Mouse (Mus musculus) embryonic fibroblast, embryonic 13.5 days (primary cell): ENCODE measurements at regions not wholly inside any gene's neighbourhood (a gene's known extent, or its start where the extent isn't known, plus 50 kb on each side); places are given as distances from the start of the nearest gene placed in this dataset.

Source experiments
- H3K27ac ChIP-seq: 2 replicates; pipeline ENCODE4 v1.5.1; 2012; ENCODE audit warnings: low read length, control low read depth, inconsistent platforms; ENCODE audit not compliant: insufficient read depth
- H3K4me1 ChIP-seq: 2 replicates; pipeline ENCODE4 v1.6.1; 2011; ENCODE audit warnings: low read length; ENCODE audit not compliant: control insufficient read depth, insufficient read depth
- H3K4me3 ChIP-seq: 2 replicates; pipeline ENCODE4 v1.5.1; 2011; ENCODE audit warnings: mild to moderate bottlenecking, control low read depth, low read length; ENCODE audit not compliant: insufficient read depth
- CTCF ChIP-seq: IDR thresholded peaks from 2 replicates; pipeline ENCODE4 v1.5.1; 2011; ENCODE audit warnings: mild to moderate bottlenecking, control low read depth, low read length, moderate library complexity, borderline replicate concordance; ENCODE audit not compliant: insufficient read depth
- POLR2A ChIP-seq: IDR thresholded peaks from 2 replicates; pipeline ENCODE4 v1.6.1; 2011; ENCODE audit warnings: low read depth, mild to moderate bottlenecking, control low read depth, low read length, moderate library complexity

DNA sequence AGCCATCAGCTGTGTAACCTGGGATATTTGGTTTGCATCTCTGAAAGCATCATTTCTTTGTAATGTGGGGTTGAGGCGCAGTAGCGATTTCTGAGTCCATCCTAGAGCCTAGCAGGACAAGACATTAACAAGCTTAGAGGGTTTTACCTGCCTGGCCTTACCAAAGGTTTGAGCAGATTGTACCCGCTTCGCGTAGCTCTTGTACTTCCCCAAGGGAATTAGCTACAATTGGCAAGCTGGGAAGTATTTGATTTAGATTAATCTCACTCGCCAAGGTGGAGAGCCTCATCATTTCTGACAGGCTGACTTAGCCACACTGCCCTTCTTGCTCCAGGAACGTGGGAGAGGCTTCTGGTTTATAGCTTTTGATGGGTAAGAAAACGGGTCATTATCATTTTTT, 436.1 kb upstream of the Tle4 start:
- H3K4me3 ChIP-seq: no peak overlapping the region
- H3K4me1 ChIP-seq: no peaks in the 10 kb centered on the region
- TF ChIP-seq POLR2A: no peak
- H3K27ac ChIP-seq: no peak overlapping the region

DNA sequence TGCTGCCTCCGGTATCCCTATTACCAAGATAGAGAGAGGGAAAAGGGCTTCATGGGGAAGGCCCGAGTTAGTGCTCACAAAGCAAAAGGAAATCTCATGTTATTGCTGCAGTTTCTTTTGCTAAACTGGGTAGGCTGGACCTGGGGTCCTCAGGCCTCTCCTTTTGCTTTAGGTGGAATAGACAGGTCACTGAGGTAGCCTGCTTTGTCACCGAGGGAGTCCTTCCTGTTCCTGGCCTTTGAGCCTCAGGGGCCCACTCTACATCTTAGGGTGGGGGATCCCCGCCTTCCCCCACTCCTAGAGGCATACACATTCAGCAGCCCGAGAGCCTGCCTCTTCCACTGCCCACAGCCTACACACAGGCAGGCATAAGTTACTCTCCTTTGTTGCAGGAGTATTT, 435.5 kb upstream of the Tle4 start:
- no peak for TF ChIP-seq CTCF
- no peak for TF ChIP-seq POLR2A
- no peak overlapping the region for H3K27ac ChIP-seq
- H3K4me3 ChIP-seq: no peak overlapping the region
- H3K4me1 ChIP-seq: no peaks in the 10 kb centered on the region

DNA sequence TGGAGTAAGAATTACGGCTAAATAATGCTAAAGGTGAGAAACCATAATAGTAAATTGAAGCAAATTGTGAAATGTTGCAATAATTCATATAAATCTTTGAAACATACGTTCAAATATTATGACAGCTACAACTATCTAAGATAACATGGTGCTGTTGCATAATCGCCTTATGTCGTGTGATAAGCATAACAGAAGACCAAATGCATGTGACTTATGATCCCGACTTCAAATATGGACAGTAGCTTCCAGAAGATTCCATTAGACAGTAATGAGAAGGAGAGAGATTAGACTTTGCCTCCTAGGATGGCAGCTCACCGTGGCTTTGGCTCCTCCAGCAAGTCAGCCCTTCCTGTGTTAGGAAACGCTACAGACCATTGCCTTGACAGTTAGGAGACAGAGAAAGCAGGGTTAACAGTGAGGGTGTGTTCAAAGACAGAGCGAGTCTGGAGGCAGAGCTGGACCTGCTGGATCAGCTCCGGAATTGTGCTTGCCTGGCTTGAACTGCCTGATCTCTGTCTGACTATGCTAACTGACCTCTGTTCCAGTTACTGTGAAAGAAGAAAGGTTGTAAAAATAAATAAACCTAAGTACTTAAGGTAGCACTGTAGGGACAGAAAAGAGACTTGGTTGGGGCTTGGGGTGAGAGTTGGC, 434.6 kb upstream of the Tle4 start:
- H3K27ac ChIP-seq: no peak overlapping the region
- TF ChIP-seq CTCF (no peak), POLR2A (no peak)
- no peak overlapping the region for H3K4me3 ChIP-seq
- H3K4me1 ChIP-seq: no peaks in the 10 kb centered on the region

DNA sequence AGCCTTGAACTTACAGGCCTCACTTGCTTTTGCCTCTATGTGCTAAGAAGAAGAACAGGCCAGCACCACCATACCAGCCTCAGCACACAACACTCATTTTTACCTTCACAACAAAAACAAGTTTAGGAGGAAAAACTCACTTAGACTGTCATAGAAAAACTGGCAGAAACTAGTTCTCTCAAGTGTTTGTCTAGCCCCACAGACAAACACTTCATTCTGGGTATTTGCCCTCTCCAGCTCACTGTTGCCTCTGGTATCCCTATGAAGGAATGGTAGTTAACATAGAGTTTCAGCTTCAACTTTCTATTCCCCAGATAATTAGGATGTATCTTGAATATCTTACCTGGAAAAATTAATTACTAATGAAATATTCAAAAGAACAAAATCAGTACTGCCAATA, 433.6 kb upstream of the Tle4 start:
- no peak for TF ChIP-seq CTCF
- TF ChIP-seq POLR2A: no peak
- H3K4me1 ChIP-seq: no peaks in the 10 kb centered on the region
- H3K4me3 ChIP-seq: no peak overlapping the region
- no peak overlapping the region for H3K27ac ChIP-seq

DNA sequence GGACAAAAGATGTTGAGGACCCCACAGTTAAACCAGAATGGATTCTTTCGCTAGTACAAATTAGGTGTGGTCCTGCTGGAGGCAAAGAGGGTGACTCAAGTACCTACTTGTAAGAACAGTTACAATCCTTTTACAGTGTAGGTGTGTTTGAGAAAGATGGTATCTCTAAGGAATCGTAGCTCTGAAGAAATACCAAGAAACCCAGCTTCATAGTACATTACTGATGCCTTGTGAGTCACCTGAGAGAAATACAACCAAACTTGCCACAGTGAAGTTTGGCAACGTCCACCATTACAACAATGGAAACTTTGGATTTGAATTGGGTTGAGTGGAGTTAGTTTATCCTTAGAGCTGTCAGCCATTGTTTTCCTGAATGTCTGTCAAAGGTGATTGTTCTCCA, 405.7 kb upstream of the Tle4 start:
- Histone ChIP-seq H3K27ac (no peak overlapping the region), H3K4me3 (no peak overlapping the region), H3K4me1 (no peaks in the 10 kb centered on the region)
- TF ChIP-seq CTCF (no peak), POLR2A (no peak)

DNA sequence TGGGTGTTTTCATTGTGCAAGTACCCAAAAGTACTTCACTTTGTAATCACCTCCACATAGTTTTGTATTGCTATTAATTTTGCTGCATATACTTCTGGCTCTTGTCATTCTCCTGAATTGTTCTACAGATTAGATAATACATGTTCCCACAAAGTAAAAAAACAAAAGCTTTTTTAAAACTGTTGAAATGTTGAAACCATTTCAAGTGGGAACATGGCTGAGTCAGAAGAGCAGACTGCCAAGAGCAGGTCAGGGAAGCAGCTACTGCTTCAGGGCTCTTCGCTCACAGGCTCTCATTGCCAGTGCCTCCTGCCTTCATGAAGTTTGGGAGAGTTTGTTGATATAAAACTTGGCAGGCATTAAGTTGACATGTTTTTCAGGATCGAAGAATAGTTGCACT, 395.5 kb upstream of the Tle4 start:
- H3K27ac ChIP-seq: no peak overlapping the region

DNA sequence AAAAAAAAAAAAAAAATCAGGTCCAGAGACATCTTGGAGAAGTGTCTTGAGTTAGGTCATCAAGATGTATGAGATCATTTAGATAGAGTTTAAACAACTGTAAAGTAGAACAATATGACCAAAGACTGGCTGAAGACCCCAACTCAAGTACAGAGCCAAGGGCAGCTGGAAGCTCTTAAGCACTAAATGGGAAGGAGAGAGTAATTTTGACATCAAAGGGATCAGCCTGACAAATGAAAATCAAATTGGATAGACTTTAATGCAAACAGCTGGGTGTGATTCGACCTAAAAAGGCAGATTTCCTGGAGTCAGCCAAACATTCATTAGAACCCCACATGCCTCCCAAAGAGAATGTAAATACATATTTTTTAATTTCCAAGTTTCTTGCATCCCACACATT, 372.3 kb upstream of the Tle4 start:
- Histone ChIP-seq H3K4me3 (no peak overlapping the region), H3K4me1 (no peaks in the 10 kb centered on the region), H3K27ac (no peak overlapping the region)
- no peak for TF ChIP-seq CTCF
- TF ChIP-seq POLR2A: no peak

More for the DNA sequence above, 395.5 kb upstream of the Tle4 start:
- Histone ChIP-seq H3K4me1 (no peaks in the 10 kb centered on the region), H3K4me3 (no peak overlapping the region)
- TF ChIP-seq POLR2A (no peak), CTCF (no peak)

DNA sequence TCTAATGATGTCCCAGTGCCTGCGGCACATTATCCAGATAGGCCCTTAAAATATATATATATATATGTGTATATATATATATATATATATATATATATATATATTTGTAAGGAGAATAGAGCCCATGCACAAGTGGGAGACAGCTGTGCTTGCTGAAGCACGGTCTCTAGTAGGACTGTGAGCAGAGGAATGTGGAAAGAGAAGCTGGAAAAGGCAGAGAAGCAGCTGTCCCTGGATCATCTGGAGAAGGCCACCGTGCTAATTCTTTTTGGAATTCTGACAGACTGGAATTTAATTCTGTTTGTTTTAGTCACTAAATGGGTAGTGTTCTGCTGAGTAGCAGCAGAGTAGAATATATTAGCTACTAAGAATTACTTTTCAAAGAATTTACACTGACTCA, 370.4 kb upstream of the Tle4 start:
- TF ChIP-seq POLR2A: no peak
- Histone ChIP-seq H3K4me3 (no peak overlapping the region), H3K4me1 (no peaks in the 10 kb centered on the region), H3K27ac (no peak overlapping the region)

DNA sequence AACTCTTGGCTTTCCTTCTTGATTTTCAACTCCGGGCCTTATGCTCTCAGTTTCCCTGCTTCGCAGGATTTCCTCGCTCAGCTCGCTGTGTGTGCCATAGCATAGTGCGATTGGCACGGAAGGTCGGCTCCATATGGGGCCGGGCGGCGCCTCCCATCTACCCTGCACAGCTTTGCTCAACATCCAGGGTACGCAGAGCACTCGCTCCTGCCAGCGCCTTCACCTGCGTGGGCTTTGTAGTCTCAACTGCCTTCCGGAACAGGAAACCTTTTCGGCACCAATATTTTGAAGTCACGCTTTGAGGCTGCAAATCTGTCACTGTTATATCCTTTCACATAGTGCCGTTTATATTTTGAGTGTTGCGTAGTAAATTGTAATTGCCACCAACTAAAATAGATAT, 359.9 kb upstream of the Tle4 start:
- Histone ChIP-seq H3K4me1 (no peaks in the 10 kb centered on the region), H3K27ac (no peak overlapping the region), H3K4me3 (no peak overlapping the region)
- no peak for TF ChIP-seq CTCF
- TF ChIP-seq POLR2A: no peak

DNA sequence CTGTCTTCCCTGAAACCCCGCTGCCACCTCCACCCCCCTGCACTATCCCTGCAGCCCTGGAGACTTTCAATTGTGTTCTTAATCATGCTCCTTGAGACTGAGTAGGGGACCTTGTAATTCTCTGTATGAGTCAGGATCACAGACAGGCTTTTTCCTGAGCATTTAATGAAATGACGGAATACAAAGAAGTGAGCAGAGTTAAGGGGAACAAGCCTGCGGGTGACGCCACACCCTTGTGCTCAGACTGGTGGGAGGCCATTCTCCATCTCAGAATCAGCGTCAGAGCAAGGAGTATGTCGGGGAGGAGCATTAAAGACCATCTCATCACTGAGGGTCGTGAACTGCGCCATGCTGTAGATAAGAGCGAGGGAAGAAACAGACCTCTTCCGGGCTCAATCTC, 359.3 kb upstream of the Tle4 start:
- TF ChIP-seq POLR2A (no peak), CTCF (no peak)
- no peak overlapping the region for H3K27ac ChIP-seq
- H3K4me1 ChIP-seq: no peaks in the 10 kb centered on the region
- H3K4me3 ChIP-seq: no peak overlapping the region

DNA sequence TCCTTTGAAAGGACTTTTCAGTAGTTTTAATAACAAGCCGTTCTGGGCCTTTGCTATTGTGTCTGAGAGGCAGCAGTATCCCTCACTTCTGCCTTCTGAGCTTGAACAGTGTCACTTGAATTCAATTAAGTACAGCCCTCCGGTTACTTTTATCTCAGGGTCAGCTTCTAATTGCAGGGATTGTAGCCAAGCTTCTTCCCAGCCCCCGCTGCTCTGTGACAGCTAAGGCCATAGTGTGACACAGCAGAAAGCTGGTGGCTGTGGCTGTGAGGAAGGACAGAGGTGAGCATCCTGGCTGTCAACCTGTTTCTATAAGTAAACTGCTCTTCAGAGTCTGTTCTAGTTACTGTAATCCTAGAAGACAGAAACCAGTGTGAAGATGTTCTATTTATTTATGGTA, 358.5 kb upstream of the Tle4 start:
- no peak overlapping the region for H3K4me3 ChIP-seq
- H3K27ac ChIP-seq: no peak overlapping the region
- H3K4me1 ChIP-seq: no peaks in the 10 kb centered on the region
- TF ChIP-seq CTCF (no peak), POLR2A (no peak)
